Mouse (Mus musculus) hindbrain, embryonic 14.5 days (tissue): ENCODE measurements around the gene Prm1. TPM values are rescaled to one million over a fixed set of nuclear protein-coding genes. Genes with fewer than 3 reads are reported as not detected.
"Not testable (repeated sequence)": the region's sequence is repeated elsewhere in the genome, so short reads cannot be mapped to it uniquely, and the experiment has no call there.

Experiments used
- ATAC-seq: fragments of 200-750 bp; cut with Nextera tagmentation; 2 replicates; pipeline ENCODE4 v1.8.0; 2017; ENCODE audit warnings: moderate number of reproducible peaks, mild to moderate bottlenecking, moderate TSS enrichment, moderate library complexity; ENCODE audit not compliant: low FRiP score
- DNase-seq: peaks from one replicate; pipeline ENCODE4 v3.0.0-alpha.2; 2015; ENCODE audit warnings: low spot score
- H3K27ac ChIP-seq: fragments of 300-500 bp; sonication (generic); 2 replicates; pipeline ENCODE4 v1.5.1; 2014; ENCODE audit warnings: mild to moderate bottlenecking, moderate library complexity
- H3K27me3 ChIP-seq: fragments of 300-500 bp; sonication (generic); 2 replicates; pipeline ENCODE4 v1.6.1; 2014; ENCODE audit warnings: mild to moderate bottlenecking, low read length, mixed read lengths; ENCODE audit not compliant: control insufficient read depth, insufficient read depth
- H3K36me3 ChIP-seq: fragments of 300-500 bp; sonication (generic); replicated peaks from 2 replicates; pipeline ENCODE4 v1.6.1; 2014; ENCODE audit not compliant: control insufficient read depth, insufficient read depth
- H3K4me1 ChIP-seq: fragments of 300-500 bp; sonication (generic); replicated peaks from 2 replicates; pipeline ENCODE4 v1.6.1; 2014; ENCODE audit warnings: antibody characterized with exemption, low read length, mixed read lengths; ENCODE audit not compliant: control insufficient read depth, insufficient read depth
- H3K4me2 ChIP-seq: fragments of 300-500 bp; sonication (generic); replicated peaks from 2 replicates; pipeline ENCODE4 v1.6.1; 2014; ENCODE audit warnings: mild to moderate bottlenecking, moderate library complexity
- H3K4me3 ChIP-seq: fragments of 300-500 bp; sonication (generic); replicated peaks from 2 replicates; pipeline ENCODE4 v1.5.1; 2014; ENCODE audit warnings: mild to moderate bottlenecking, low read length
- H3K9ac ChIP-seq: fragments of 300-500 bp; sonication (generic); 2 replicates; pipeline ENCODE4 v1.6.1; 2014
- H3K9me3 ChIP-seq: fragments of 300-500 bp; sonication (generic); 2 replicates; pipeline ENCODE4 v1.6.1; 2016; ENCODE audit warnings: low read length; ENCODE audit not compliant: control insufficient read depth
- WGBS: fragments of 180-500 bp; shearing (Covaris S2); extraction: QIAGEN DNeasy Blood & Tissue Kit; methylation state at CpG from one replicate; pipeline ENCODE4 v1.1.7; 2014; 5-methylcytosine and 5-hydroxymethylcytosine counted together
- polyA plus RNA-seq: library from polyadenylated mRNA; unstranded; fragments of >200 nt; fragmentation: Nextera tagmentation; extraction: Ambion mirVana; gene quantifications from 2 replicates; pipeline ENCODE4 v1.2.1, GENCODE M21; 2014

Gene Prm1
- 0.96 TPM in 1 of 2 replicates, not detected in the other for polyA plus RNA-seq

GRCm38 (mm10) chr16:10805789-10806527 lies at the start of gene Prm1:
TSS of gene Prm1 (minus strand) at chr16:10805839.
- no peak within 1 kb of the TSS for H3K4me2 ChIP-seq
- WGBS, result 78% methylated on average over 10 of the region's 10 CpGs
- H3K4me1 ChIP-seq, result no peaks in the 10 kb centered on the region
- H3K4me3 ChIP-seq, result no peak within 1 kb of the TSS
- DNase-seq (no peak), ATAC-seq (no peak)
- H3K27me3 ChIP-seq, result no peaks in the 10 kb centered on the region
- H3K27ac ChIP-seq, result no peak within 1 kb of the TSS
- no peaks in the 10 kb centered on the region for H3K9me3 ChIP-seq
- no peaks in the 10 kb centered on the region for H3K36me3 ChIP-seq
- H3K9ac ChIP-seq, result no peak within 1 kb of the TSS

GRCm38 (mm10) chr16:10852216-10852615 lies 46.6 kb upstream of the Prm1 start:
- H3K4me1 ChIP-seq, H3K36me3 ChIP-seq, H3K4me2 ChIP-seq, ATAC-seq, H3K9me3 ChIP-seq, H3K27me3 ChIP-seq, H3K27ac ChIP-seq, DNase-seq, H3K9ac ChIP-seq, H3K4me3 ChIP-seq: not testable (repeated sequence)
- WGBS, result 90% methylated on average over 10 of the region's 10 CpGs

DNA sequence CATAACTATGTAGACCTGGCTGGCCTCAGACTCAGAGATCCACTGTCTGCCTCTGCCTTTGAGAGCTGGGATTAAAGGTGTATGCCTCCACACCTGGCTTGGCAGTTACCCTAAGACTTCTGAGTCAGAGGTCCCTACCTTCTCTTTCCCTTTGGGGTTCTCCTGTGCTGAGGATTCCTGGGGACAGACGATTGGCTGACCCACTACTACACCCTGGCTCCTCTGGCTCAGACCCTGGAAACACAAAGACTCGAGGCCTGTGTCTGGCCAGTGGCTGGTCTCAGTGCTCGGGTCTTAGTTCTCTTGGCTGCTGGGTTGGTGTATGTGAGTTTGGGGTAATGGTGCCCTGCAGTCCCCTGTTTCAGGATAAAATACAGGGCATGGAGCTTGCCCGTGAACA lies 45.3 kb upstream of the Prm1 start:
- no peaks in the 10 kb centered on the region for H3K36me3 ChIP-seq
- no peak overlapping the region for H3K9ac ChIP-seq
- H3K4me3 ChIP-seq, result no peak overlapping the region
- no peaks in the 10 kb centered on the region for H3K4me1 ChIP-seq
- H3K27ac ChIP-seq, result no peak overlapping the region
- 34% methylated on average over 4 of the region's 4 CpGs for WGBS
- H3K4me2 ChIP-seq, result no peak overlapping the region
- ATAC-seq (no peak), DNase-seq (no peak)
- no peaks in the 10 kb centered on the region for H3K27me3 ChIP-seq
- no peaks in the 10 kb centered on the region for H3K9me3 ChIP-seq

DNA sequence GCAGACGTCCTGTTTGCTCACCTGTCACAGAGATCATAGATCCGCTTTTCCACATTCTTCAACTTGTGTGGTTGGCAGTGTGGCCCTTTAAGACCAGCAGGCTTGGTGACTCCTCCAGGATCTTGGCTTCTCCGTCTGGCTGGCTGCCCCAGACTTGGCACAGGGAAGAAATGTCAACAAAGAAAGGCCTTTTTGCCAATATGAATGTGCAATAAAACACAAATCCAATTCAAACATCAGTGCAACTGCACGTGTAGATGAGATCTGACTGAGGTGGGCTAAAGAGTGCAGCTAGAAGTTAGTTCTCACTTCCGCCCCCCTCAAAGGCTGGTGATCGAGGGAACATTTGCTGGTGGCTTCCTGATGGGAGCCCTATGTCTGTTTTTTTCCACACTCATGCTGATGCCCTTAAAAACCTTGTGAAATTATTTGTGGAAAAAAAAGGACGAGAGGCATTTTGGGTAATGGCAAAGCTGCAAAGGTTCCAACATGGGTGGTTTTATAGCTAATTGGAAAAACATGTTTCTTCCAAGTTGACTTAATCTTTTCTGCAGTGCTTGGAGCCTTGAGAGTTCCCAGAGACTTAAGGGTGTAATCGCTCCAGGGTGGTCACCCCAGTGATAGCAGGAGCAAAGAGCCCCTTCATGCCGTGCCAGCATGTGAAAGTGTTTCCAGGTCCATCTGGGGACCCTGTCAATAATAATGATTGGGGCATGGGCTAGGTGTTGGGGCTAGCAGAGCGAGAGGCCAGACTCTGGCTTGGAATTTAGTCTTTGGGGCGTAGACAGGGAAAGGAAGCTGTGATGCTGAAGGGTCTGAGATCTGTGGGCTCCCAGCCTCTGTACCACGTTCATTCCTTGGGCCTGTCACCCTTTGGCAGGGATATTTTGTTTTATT lies 44.6 kb upstream of the Prm1 start:
- H3K4me2 ChIP-seq, result no peak overlapping the region
- no peak overlapping the region for H3K9ac ChIP-seq
- no peaks in the 10 kb centered on the region for H3K36me3 ChIP-seq
- H3K4me3 ChIP-seq, result no peak overlapping the region
- no peaks in the 10 kb centered on the region for H3K9me3 ChIP-seq
- DNase-seq (no peak), ATAC-seq (no peak)
- H3K27ac ChIP-seq, result no peak overlapping the region
- H3K27me3 ChIP-seq, result no peaks in the 10 kb centered on the region
- no peaks in the 10 kb centered on the region for H3K4me1 ChIP-seq
- 68% methylated on average over 12 of the region's 12 CpGs for WGBS

- no peaks in the 10 kb centered on the region for H3K4me1 ChIP-seq
- WGBS, result 62% methylated on average over 4 of the region's 4 CpGs
- peak; percentile 52 for DNase-seq
- H3K36me3 ChIP-seq, result no peaks in the 10 kb centered on the region
- H3K4me2 ChIP-seq, result no peak overlapping the region
- H3K9me3 ChIP-seq, result no peaks in the 10 kb centered on the region
- no peaks in the 10 kb centered on the region for H3K27me3 ChIP-seq
- no peak overlapping the region for H3K27ac ChIP-seq
- no peak overlapping the region for H3K4me3 ChIP-seq
- no peak overlapping the region for H3K9ac ChIP-seq
- ATAC-seq, result no peak
Observed at GRCm38 (mm10) chr16:10846503-10846902, 40.9 kb upstream of the Prm1 start.

DNA sequence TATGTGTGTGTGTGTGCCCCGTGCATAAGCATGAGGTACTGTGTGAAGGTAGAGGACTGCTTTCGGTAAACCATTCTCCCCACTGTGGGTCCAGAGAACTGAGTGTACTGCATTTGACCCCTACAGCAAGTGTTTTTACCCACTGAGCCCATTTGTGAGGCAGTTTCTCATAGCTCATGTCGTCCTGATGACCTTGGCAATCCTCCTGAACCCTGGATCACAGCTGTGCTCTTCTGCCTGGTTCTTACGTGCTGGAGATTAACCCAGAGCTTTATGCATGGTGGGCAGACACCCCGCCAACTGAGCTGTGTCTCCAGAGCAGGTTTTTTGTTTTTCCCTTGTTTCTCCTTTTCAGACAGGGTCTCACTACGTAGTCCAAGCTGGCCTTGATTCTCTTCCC lies 40.3 kb upstream of the Prm1 start:
- H3K4me2 ChIP-seq, result no peak overlapping the region
- no peak overlapping the region for H3K4me3 ChIP-seq
- no peak overlapping the region for H3K27ac ChIP-seq
- no peak for DNase-seq
- no peaks in the 10 kb centered on the region for H3K9me3 ChIP-seq
- no peak for ATAC-seq
- no peaks in the 10 kb centered on the region for H3K36me3 ChIP-seq
- H3K27me3 ChIP-seq, result no peaks in the 10 kb centered on the region
- no peaks in the 10 kb centered on the region for H3K4me1 ChIP-seq
- no peak overlapping the region for H3K9ac ChIP-seq
- WGBS, result 73% methylated on average over 6 of the region's 6 CpGs

DNA sequence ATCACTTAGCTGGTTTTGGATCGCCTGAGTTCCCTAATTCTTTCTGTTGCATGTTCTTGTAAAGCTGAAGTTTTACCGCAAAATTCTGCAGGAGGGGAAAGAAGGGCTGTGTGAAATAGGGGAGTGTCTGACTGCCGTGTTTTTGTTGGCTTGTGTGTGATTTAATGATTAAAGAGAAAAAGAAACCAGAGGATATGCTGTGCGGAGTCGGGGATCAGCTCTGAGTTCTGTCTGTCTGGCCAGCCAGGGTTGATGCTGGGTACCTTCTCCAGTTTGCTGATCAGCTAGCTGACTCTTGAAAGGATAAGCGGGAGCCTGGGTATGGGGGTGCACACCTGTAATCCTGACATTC lies 38.7 kb upstream of the Prm1 start:
- no peak for DNase-seq
- H3K4me1 ChIP-seq, result no peaks in the 10 kb centered on the region
- peak overlapping the region; percentile 33; the same call in 1 of the 2 replicates for H3K4me2 ChIP-seq
- ATAC-seq, result no peak
- no peak overlapping the region for H3K27ac ChIP-seq
- WGBS, result 68% methylated on average over 6 of the region's 6 CpGs
- H3K36me3 ChIP-seq, result no peaks in the 10 kb centered on the region
- no peaks in the 10 kb centered on the region for H3K27me3 ChIP-seq
- no peak overlapping the region for H3K4me3 ChIP-seq
- H3K9me3 ChIP-seq, result no peaks in the 10 kb centered on the region
- H3K9ac ChIP-seq, result 0 out of 2 replicates have a peak overlapping the region, but pooled peaks have one; percentile 17

DNA sequence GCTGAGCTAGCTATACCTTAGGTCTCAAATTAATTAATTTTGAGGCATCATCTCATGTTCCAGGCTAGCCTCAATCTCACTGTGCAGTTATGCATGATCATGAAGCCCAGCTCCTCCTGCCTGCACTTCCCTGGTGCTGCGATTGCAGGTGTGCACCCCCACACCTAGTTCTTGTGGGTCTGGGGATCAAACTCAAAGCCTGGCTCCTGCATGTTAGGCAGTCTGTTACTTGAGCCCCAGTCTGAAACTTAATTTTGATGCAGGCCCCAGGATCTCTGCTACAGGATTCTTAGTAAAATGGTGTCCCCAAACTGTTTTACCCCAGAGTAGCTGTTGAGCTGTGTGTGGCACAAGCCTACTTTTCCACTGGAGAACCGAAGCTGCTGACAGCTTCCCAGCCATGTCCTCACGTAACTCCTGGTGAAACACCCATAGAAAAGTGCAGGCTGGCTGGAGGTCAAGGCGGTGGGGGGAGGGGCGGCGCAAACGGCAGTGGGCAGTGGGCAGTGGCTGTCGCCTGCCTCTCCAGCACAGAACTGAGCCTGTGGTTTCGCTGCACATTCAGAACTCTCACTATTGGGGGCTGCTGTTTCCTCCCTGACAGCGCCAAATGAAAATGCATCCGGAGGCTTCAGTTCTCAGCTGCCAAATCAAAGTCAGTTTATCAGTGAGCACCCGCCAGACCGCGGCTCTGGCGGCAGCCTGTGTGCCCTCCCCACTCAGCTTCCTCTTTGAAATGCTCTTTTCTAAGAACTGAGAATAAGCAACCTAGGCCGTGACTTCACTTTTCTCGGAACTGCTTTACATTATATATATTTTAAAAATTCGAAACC lies 38.1 kb upstream of the Prm1 start:
- Histone ChIP-seq H3K9me3 (no peaks in the 10 kb centered on the region), H3K27me3 (no peaks in the 10 kb centered on the region), H3K4me1 (no peaks in the 10 kb centered on the region), H3K9ac (peak overlapping the region; percentile 17; the same call in 1 of the 2 replicates), H3K4me2 (peak overlapping the region; percentile 33; the same call in 1 of the 2 replicates), H3K4me3 (no peak overlapping the region), H3K36me3 (no peaks in the 10 kb centered on the region), H3K27ac (no peak overlapping the region)
- WGBS, result 25% methylated on average over 18 of the region's 18 CpGs
- no peak for ATAC-seq
- DNase-seq, result no peak
